Mouse (Mus musculus) brown adipose tissue, adult 24 weeks (tissue): ENCODE measurements around the gene Capns1. TPM values are rescaled to one million over a fixed set of nuclear protein-coding genes. Genes with fewer than 3 reads are reported as not detected.

Source experiments
- H3K27ac ChIP-seq: fragments of 200-500 bp; replicated peaks from 2 replicates; pipeline ENCODE4 v1.5.1; 2012; ENCODE audit warnings: low read depth, mild to moderate bottlenecking, low read length
- H3K4me1 ChIP-seq: fragments of 200-500 bp; 2 replicates; pipeline ENCODE4 v1.6.1; 2012; ENCODE audit warnings: low read length, mixed read lengths; ENCODE audit not compliant: control insufficient read depth, insufficient read depth, insufficient read length
- H3K4me3 ChIP-seq: fragments of 200-500 bp; 2 replicates; pipeline ENCODE4 v1.5.1; 2012; ENCODE audit warnings: low read depth, mild to moderate bottlenecking, low read length, moderate library complexity; ENCODE audit not compliant: insufficient read depth
- polyA plus RNA-seq: library from polyadenylated mRNA; stranded (reverse); fragments of >200 nt; gene quantifications from 2 replicates; pipeline ENCODE4 v1.2.4, GENCODE M21; 2012; ENCODE audit not compliant: missing spikeins, insufficient read depth, insufficient read length

Capns1 gene
- polyA plus RNA-seq, 1 experiment, result 708 TPM

DNA sequence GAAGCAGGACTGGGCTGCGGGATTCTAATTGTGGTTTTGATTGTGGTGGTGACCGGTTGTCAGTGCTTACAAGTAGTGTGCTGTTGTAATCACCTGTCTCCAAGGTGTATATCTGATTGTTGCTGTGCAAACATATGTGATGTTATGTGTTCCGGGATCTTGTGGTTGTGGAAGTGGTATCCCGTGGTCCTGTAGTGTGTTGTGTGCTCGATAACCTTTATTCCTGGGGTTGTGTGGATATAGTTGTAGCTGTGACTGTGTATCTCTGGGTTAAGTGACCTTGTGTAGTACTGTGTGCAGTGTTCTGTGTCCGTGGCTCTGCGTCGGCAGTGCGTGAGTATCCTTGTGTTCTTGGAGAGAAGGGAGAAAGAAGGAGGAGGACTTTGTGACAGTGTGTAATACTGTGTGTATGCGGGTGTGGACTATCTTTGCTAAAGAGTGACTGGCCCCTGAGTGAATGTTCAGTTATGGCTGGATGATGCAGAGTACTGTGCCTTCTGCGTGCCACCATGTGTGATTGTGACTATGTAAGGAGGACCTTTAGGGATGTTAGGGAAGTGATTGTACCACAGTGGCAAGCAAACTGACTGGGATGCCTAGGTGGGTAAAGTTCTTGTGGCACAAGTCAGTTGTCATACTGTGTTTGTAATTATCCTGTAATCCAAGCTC lies 28.2 kb downstream of the Capns1 start:
- Histone ChIP-seq H3K4me1 (peaks cover 3% of the 10 kb centered on the region; the same call in 1 of the 2 replicates), H3K27ac (no peak overlapping the region), H3K4me3 (peak overlapping the region; percentile 74)

DNA sequence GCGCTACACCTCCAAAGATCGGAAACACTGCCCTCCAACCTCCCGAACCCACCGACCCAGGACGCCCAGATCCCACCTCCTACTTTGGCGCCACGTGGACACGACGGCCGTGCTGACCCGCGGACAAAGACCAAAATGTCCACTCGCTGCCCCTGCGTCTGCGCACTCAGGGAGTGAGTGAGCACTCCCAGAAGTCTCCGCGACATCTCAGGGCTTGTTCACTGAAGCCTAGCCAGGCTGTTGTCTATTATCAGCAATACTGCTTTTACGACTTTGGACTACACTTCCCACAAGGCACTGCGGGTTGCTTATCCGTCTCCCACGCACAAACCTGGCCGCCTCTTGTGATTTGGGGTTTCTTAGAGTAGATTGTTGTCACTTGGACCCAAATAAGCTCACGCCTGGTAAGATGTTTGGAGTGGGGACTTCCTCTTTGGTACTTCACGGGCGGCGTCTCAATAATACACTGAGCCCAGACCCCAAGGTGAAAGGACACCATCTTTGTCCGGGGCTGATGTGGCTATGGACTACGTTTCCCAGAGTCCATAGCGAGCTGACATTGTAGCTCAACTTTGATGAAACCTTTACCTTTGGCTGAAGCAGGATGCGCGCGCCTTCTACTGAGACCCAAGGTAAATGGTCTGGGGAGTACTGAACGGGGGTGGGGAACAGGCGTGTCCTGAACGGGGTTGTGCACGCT lies 28.9 kb downstream of the Capns1 start, which contains the start of gene Zfp146:
Gene Zfp146, minus strand, starts transcription at position 168 of the 700 bp plus-strand sequence.
- Histone ChIP-seq H3K27ac (peak within 1 kb of the TSS; percentile 96), H3K4me3 (peak within 1 kb of the TSS; percentile 94), H3K4me1 (peaks cover 3% of the 10 kb centered on the region; the same call in 1 of the 2 replicates)

DNA sequence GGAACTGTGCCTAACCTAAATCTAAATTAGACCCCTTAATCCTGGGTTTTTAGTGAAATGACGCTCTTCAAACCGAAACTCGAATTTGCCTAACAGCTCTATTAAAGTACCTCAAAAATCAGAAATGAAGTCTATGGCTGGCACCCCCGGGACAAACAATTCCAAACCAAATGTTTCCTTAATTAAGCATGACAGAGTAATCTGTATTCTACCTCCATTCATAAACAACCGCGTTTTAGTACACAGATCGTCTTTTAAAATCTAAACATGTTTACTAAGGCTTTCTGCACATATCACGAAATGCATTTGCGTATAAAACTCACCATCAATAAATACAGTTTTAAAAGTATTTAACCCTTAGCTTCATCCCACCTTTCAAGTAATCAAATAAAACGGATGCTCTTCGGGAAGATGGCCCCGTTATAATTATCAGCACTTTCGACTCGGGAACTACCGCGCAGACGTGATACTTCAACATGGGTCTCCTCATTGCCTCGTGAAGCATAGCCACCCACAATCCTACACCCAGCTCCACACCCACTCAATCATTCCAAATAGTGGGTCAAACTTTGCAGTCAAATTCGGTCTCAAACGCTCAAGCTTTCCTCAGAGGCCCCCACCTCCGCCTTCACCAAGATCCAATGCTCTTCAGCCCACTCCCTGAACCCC lies 29.6 kb downstream of the Capns1 start:
- H3K4me1 ChIP-seq, result peaks cover 3% of the 10 kb centered on the region; the same call in 1 of the 2 replicates
- H3K27ac ChIP-seq, result peak overlapping the region; percentile 76

DNA sequence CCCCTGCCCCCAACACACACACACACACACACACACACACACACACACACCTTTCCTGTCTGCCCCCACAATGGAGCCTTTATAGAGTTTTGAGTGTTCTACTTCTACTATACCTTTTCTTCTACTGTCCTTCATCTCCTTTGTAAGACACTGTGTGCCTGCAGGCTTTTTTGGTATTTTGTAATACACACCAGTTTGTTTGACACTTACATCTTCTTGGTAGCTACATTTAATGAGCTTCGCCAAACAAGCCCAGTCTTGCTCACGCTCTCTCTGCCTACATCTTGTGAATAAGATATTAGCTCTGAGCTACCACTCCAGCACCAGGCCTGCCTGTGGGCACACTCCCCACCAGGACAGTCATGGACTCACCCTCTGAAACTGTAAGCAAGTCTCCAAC lies 33.9 kb downstream of the Capns1 start:
- Histone ChIP-seq H3K4me3 (no peak overlapping the region), H3K4me1 (no peaks in the 10 kb centered on the region), H3K27ac (no peak overlapping the region)

More for the DNA sequence above, 29.6 kb downstream of the Capns1 start:
- peak overlapping the region; percentile 94 for H3K4me3 ChIP-seq

DNA sequence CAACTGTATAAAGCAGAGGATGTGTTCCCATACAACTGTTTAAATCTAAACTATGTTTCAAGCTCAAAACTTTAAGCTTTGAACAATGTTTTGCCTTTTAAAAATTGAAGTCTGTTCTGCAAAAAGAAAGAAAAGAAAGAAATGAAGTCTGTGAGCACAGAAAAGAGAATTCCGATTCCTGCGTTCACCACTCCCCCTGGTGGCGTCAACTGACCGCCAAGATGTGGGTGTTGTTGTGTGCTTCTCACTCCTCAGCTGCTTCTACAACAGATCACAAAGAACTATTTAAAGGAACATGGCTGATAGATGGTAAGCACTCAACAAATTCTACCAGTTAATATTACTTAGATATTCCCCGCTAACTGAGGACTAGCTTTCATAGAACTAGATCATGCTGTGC lies 35.5 kb downstream of the Capns1 start:
- Histone ChIP-seq H3K4me1 (no peaks in the 10 kb centered on the region), H3K4me3 (no peak overlapping the region), H3K27ac (no peak overlapping the region)

DNA sequence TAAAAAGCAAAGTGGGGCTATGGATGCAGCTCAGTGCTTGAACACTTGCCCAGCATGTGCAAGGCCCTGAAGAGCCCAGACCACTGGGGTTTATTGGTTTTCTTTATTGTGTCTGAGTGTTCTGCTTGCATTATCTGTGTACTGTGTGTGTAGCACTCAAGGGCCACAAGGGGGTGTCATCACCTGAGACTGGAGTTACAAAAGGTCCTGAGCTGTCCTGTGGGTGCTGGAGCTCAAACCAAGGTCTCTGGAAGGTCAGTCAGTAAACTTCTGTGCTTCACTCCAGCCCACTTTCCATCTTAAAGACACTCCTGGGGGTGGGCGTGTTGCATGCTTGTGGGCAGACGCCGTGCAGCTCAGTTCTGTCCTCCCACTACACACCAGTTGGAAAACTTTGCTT lies 43.1 kb downstream of the Capns1 start:
- H3K4me1 ChIP-seq, result no peaks in the 10 kb centered on the region
- H3K27ac ChIP-seq, result no peak overlapping the region
- H3K4me3 ChIP-seq, result no peak overlapping the region

DNA sequence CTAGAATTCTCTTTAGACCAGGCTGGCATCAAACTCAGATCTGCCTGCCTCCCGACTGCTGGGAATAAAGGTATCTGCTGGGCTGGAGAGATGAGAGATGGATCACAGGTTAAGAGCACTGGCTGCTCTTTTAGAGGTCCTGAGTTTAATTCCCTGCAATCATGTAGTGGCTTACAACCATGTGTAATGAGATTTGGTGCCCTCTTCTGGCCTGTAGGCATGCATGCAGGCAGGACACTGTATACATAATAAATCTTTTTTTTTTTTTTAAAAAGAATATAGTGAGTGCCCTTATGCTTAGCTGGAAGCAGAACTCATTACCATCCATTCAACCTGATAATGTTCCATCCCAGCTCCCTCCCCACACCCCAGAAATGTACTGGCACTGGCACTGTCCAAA lies 44.6 kb downstream of the Capns1 start:
- H3K4me3 ChIP-seq, result no peak overlapping the region
- H3K4me1 ChIP-seq, result no peaks in the 10 kb centered on the region
- no peak overlapping the region for H3K27ac ChIP-seq

DNA sequence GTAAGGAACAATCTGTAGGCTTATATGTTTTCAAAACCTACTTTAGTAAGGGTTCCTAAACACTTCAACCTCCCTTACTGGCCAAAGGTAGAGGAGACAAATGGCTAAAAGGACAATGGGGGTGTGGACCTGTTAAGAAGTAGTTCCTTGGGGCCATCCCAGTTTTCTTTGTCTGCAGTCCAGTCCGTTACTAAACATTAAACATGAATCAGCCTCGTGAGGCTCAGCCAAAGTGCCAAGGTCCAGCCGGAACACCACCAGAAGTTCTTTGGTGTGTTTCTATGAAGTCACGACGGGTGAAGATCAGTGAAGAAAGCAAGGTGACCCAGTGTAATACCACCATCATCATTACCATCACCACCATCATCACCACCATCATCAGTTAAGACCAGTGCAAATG lies 51.6 kb downstream of the Capns1 start:
- Histone ChIP-seq H3K4me3 (no peak overlapping the region), H3K27ac (no peak overlapping the region), H3K4me1 (no peaks in the 10 kb centered on the region)

DNA sequence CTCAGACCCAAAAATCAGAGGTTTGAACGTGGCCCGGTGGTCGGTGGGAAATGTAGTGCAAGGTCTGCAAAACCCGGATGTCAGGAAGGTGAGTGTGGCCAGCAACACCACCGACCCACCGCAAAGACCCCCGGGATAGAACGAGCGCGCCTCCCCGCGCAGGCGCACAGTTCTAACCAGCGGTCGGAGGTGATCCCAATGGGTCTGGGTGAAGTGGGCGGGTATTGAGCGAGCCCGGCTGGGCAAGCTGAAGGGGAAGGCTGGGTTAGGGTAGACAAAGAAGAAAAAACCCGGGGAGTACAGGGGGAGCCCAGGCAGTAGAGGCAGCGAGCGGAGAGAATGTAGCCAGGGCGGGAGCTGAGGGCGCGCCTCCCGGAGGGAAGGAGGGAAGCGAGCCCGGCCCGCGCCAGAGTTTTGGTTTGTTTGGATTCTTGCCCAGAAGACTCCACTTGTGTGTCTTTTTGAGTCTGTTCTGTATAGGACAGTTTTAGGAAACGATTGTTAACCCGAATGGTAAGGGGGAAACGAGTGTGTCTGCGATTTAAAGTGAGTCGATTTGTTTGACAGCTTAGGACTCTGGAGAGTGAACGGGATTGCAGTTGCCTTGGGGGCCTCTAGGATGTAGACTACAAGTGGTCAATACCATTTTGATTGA lies 54.9 kb downstream of the Capns1 start:
- H3K4me3 ChIP-seq, result peak overlapping the region; percentile 42
- H3K4me1 ChIP-seq, result no peaks in the 10 kb centered on the region
- H3K27ac ChIP-seq, result no peak overlapping the region

DNA sequence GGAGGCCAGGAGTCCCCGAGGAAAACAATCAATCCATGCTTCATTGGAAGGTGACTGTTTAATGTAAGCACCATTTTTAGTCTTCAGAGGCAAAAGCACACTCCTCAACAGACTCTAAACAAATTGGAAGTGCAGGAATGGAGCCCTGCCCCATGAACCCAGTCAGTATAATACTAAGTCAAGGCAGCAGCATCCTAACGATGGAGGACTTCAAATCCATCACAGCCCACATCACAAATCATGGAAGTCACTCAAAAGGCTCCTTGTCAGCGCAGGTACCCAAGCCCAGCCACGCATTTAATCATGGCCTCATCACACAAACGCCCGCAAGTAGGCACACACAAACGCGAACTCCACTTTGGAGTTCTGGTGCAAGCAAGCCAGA lies 55.4 kb downstream of the Capns1 start:
- Histone ChIP-seq H3K4me1 (no peaks in the 10 kb centered on the region), H3K4me3 (peak overlapping the region; percentile 42), H3K27ac (no peak overlapping the region)

Other genes with a start within 250 kb of the Capns1 start
- 5.3 and 7.3 TPM in 2 replicates for gene Zfp74, start 244.7 kb downstream of the Capns1 start, polyA plus RNA-seq
- 2.4 and 4.0 TPM in 2 replicates for gene Zfp568, start 214.9 kb downstream of the Capns1 start, polyA plus RNA-seq
- gene Zfp14, start 147.4 kb downstream of the Capns1 start, polyA plus RNA-seq, result 1.9 TPM in 2 replicates
- gene Zfp82, start 125.9 kb downstream of the Capns1 start, polyA plus RNA-seq, result 1.8 and 2.1 TPM in 2 replicates
- gene Gm26920, start 108.4 kb downstream of the Capns1 start, polyA plus RNA-seq, result not detected in 2 replicates
- gene Zfp566, start 108.3 kb downstream of the Capns1 start, polyA plus RNA-seq, result 2.4 and 2.5 TPM in 2 replicates
- 32.4 and 34.3 TPM in 2 replicates for gene Zfp260, start 104.0 kb downstream of the Capns1 start, polyA plus RNA-seq
- gene Zfp382, start 76.9 kb downstream of the Capns1 start, polyA plus RNA-seq, result 1.1 TPM in 1 of 2 replicates, not detected in the other
- 17.8 and 24.3 TPM in 2 replicates for gene Zfp146, start 29.1 kb downstream of the Capns1 start, polyA plus RNA-seq
- gene Cox7a1, start 14.7 kb downstream of the Capns1 start, polyA plus RNA-seq, result 3,242 and 3,950 TPM in 2 replicates
- gene Polr2i, start 33.1 kb upstream of the Capns1 start, polyA plus RNA-seq, result 93.0 and 113 TPM in 2 replicates
- 62.8 and 71.2 TPM in 2 replicates for gene Tbcb, start 33.5 kb upstream of the Capns1 start, polyA plus RNA-seq
- gene Ovol3, start 36.9 kb upstream of the Capns1 start, polyA plus RNA-seq, result not detected in 2 replicates
- 0.83 TPM in 1 of 2 replicates, not detected in the other for gene Thap8, start 81.3 kb upstream of the Capns1 start, polyA plus RNA-seq
- 3.2 and 4.6 TPM in 2 replicates for gene Wdr62, start 81.6 kb upstream of the Capns1 start, polyA plus RNA-seq
- 4.5 and 7.3 TPM in 2 replicates for gene Clip3, start 92.9 kb upstream of the Capns1 start, polyA plus RNA-seq
- 34.7 and 38.6 TPM in 2 replicates for gene Alkbh6, start 109.9 kb upstream of the Capns1 start, polyA plus RNA-seq
- gene Syne4, start 116.0 kb upstream of the Capns1 start, polyA plus RNA-seq, result not detected in 2 replicates
- gene E130208F15Rik, start 122.9 kb upstream of the Capns1 start, polyA plus RNA-seq, result 1.6 and 2.0 TPM in 2 replicates
- 18.1 and 22.7 TPM in 2 replicates for gene Sdhaf1, start 125.1 kb upstream of the Capns1 start, polyA plus RNA-seq
- gene Lrfn3, start 164.0 kb upstream of the Capns1 start, polyA plus RNA-seq, result 0.67 and 2.4 TPM in 2 replicates
- gene Tyrobp, start 214.9 kb upstream of the Capns1 start, polyA plus RNA-seq, result 34.6 and 43.0 TPM in 2 replicates
- 2.5 and 2.8 TPM in 2 replicates for gene Hcst, start 221.0 kb upstream of the Capns1 start, polyA plus RNA-seq
- gene Nfkbid, start 222.9 kb upstream of the Capns1 start, polyA plus RNA-seq, result 0.67 and 1.6 TPM in 2 replicates
- 0.44 and 0.92 TPM in 2 replicates for gene Aplp1, start 246.7 kb upstream of the Capns1 start, polyA plus RNA-seq